Mouse (Mus musculus) lung, postnatal 25 days (tissue): ENCODE measurements around the gene Gsta1.
"Not testable (repeated sequence)": the region's sequence is repeated elsewhere in the genome, so short reads cannot be mapped to it uniquely, and the experiment has no call there.

Experiments used
- DNase-seq: peaks from one replicate; pipeline ENCODE4 v3.0.0; 2022; ENCODE audit warnings: low spot score

Gsta1 gene

GRCm38 (mm10) chr9:78230461-78230860 lies at the start of gene Gsta1:
TSS of gene Gsta1 (plus strand) at chr9:78230656.
- not testable (repeated sequence) for DNase-seq

DNA sequence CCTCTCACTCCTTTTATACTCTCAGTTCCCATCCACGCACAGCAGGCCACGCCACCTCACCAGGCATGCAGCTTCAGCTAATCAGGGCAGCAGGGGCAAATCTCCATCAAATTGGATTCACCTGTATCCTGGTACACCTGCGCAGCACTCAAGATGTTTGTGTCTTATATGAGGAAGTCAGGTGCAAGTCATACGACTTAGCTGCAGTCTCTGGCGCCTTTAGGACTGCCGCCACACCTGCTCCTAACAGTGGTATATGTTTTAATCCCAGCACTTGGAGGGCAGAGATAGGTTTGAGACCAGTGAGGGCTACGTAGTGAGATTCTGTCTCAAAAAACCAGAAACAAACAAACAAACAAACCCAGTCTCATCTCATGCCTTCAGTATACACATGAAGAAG lies 48.0 kb upstream of the Gsta1 start, which contains the start of gene Gsta4:
TSS of gene Gsta4 (plus strand) at position 301 of the 400 bp plus-strand sequence.
- DNase-seq, result not testable (repeated sequence)

GRCm38 (mm10) chr9:78185686-78186085 lies 44.8 kb upstream of the Gsta1 start:
- DNase-seq, result no peak

DNA sequence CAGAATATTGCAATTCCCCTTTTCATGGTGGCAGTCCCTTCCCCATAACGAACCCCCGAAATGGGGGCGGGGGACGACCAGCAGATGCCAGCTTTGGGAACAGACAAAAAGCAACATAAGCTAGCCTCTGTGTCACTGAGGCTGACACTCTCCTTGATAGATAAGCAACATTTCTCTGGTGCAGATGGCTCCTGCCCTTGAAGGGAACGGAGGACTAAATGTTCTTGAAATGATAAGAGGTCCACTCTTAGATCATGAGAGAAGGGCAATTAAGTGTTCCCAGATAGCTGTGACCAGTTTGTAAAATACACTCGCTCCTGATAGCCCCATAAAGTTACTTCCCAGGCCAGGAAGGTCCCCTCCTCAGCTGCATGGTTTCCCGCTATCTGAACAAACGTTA lies 41.5 kb upstream of the Gsta1 start:
- no peak for DNase-seq

- no peak for DNase-seq
Measured at GRCm38 (mm10) chr9:78190651-78191634, 39.5 kb upstream of the Gsta1 start.

GRCm38 (mm10) chr9:78191736-78192135 lies 38.7 kb upstream of the Gsta1 start:
- peak; percentile 76 for DNase-seq

DNA sequence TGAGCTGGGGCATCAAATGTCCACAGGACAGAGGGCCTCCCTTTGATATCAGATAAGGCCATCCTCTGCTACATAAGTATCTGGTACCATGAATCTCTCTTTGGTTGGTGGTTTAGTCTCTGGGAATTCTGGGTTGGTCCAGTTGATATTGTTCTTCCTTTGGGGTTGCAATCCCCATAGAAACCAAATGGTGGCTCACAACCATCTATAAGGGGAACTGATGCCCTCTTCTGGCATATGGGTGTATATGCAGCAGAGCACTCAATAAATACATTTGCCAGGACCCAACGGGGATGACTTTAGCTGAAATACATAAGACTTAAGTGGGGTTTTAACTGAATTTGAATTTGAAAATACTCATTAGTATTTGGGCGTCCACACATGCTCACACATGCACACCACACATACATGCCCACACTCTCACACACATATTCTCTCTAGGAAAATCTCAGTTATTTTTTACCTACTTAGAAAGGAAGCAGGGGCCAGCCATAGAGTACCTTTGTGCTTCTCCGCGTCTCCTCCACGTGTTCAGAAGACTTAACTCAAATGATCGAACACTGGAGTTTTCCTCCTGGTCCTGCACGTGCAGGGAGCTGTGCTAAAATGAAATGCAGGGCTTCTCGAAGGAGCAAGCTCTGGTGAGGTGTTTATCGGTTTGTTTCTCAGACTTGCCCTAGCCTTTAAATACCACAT lies 36.4 kb upstream of the Gsta1 start:
- DNase-seq, result peak; percentile 75

- no peak for DNase-seq
Measured at GRCm38 (mm10) chr9:78195034-78195433, 35.4 kb upstream of the Gsta1 start.

DNA sequence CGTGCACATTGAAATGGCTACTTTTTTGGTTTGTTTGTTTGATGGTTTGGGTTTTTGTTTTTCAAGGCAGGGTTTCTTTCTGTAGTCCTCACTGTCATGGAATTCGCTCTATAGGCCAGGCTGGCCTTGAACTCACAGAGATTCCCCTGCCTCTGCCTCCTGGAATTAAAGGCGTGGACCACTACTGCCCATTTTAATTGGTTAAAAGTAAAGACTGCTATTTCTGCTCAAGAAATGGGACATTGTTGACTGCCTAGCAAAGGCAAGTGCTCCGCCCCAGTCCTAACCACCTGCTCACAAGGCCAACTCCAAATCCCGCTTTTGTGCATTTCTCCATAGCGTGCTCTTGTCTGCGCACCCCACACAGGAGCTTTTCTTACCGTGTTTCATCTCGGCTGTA lies 32.7 kb upstream of the Gsta1 start:
- no peak for DNase-seq

GRCm38 (mm10) chr9:78204194-78204593 lies 26.3 kb upstream of the Gsta1 start:
- peak; percentile 66 for DNase-seq

DNA sequence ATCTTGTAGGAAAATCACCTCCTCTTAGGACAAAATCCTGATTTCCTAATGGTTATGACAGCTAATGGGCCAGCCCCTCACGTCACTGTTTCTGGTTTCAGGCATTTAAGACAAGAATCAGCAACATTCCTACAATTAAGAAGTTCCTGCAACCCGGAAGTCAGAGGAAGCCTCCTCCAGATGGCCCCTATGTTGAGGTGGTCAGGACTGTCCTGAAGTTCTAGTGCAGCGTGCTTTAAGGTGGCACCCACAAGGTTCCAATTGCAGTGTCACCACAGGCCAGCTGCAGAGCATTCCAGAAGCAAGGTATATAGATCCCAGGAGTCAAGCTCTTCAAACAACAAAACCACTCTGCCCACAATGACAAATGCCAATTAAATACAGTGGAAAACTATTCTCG lies 21.5 kb upstream of the Gsta1 start:
- DNase-seq, result no peak

DNA sequence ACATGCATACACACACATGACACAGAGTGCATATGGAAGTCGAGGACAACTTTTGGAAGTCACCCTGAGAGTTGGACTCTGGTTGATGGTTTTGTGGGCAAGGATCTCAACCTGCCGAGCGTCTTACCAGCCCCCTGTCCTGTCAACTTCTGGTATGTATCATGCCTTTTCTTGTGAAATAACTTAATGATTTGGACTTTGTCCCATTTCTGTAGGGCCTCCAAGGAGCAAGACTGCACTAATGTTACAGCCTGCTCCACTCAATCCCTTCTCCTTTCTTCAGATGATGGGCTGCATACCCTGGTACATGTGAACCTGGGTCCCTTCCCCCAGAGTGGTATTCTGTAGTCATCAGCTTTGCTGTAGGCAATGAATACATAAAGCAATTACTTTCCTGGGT lies 20.4 kb upstream of the Gsta1 start:
- DNase-seq, result no peak

DNA sequence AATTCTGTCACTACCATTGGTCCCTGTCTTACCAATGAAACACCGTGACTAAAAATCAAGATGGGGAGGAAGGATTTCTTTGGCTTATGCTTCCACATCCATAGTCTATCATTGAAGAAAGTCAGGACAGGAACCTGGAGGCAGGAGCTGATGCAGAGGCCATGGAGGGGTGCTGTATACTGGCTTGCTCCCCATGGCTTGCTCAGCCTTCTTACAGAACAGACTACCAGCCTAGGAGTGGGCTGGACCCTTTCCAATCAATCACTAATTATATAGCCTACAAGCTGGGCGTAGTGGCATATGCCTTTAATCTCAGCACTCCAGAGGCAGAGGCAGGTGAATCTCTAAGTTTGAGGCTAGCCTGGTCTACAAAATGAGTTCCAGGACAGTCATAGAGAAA lies 19.6 kb upstream of the Gsta1 start:
- no peak for DNase-seq

DNA sequence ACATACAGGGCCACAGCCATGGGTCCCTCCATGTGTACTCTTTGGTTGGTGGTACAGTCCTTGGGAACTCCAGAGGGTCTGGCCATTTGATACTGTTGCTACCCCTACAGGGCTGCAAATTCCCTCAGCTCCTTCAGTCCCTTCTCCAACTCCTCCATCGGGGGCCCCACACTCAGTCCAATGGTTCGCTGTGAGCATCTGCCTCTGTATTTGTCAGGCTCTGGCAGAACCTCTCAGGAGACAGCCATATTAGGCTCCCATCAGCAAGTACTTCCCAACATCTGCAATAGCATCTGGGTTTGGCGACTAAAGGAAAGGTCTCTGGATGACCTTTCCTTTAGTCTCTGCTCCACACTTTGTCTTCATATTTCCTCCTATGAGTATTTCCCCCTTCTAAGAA lies 18.9 kb upstream of the Gsta1 start:
- no peak for DNase-seq

DNA sequence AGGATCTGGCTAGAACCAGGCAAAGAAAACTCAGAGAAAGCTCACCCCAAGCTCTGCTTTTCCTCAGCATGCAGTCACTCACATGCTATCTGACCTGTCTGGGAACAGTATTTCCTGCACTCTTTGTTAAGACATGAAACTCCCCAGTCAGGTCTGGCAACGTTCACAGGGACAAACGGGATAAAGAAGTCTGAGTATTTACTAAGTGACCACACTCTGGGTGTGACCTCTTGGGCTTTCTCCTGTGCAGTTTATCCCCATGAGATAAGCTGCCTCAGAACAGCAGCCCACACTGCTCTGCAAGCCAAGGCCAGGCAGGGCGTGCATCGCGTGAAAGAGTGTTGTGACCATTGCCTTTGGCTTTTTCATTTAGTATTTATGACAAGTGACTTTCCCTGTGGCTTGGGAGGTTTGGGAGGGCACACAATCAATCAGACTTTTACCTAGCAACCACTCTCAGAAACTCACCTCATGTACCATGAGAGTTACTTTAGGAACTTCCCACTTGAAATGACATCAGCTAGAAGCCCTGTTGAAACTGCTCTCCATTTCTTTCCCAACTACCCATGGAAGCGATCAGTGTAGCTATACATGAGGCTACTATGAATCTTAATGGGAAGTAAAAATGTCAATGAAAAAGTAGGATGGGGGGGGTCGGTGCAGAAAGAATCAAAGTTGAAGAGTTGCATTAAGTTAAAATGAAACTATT lies 18.0 kb upstream of the Gsta1 start:
- DNase-seq, result peak; percentile 87

- DNase-seq, result no peak
Measured at GRCm38 (mm10) chr9:78217074-78217473, 13.4 kb upstream of the Gsta1 start.

- no peak for DNase-seq
Measured at GRCm38 (mm10) chr9:78222616-78223015, 7.8 kb upstream of the Gsta1 start.

- DNase-seq, result no peak
Measured at GRCm38 (mm10) chr9:78223221-78223902, 7.1 kb upstream of the Gsta1 start.

DNA sequence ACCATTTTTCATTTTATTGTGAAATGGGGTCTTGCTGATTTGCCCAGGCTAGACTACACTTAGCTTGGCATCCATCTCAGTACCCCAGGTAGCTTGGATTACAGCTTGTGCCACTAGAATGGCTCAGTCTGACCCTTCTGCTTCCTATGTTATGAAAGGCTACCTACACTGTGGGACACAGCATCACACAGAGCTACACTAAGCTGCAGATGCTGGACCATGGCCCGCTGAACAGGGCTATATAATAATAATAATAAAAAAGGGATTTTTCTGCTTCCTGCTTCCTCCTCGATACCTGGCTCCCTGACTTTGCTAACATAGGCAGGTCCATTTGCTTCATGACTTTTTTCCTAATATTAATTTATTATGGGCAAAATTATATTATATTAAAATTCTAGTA lies 6.0 kb upstream of the Gsta1 start:
- no peak for DNase-seq

DNA sequence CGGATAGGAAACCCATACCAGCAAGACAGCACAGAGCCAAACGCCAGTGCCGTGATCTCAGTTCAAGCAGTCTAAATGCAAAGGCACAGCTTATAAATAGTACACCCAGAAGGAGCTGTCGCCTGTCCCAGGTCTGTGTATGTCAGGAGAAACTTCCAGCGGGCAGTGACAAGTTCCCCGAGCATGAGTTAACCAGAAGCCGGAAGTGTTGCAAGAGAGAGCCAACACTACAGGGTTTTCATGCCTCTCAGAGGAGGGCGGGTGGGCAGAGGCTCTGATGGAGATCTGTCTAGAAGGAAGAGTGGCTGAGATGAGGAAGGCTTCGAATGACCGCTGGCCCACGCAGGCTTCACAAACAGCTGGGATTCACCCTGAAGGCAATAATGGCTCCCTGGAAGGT lies 5.2 kb upstream of the Gsta1 start:
- no peak for DNase-seq

GRCm38 (mm10) chr9:78228122-78228521 lies 2.3 kb upstream of the Gsta1 start:
- DNase-seq, result no peak

GRCm38 (mm10) chr9:78229658-78230057 lies 798 bp upstream of the Gsta1 start:
- not testable (repeated sequence) for DNase-seq
